Mouse (Mus musculus): ENCODE data around the gene Hgd. TPM values are rescaled to one million over a fixed set of nuclear protein-coding genes. Genes with fewer than 3 reads are reported as not detected.

Gene Hgd
- total RNA-seq, 2 experiments from 2014 or later: not detected

GRCm38 (mm10) chr16:37655756-37656347 lies 75.9 kb downstream of the Hgd start:
- ATAC-seq (replicated peaks; ENCODE audit: low FRiP score, poor library complexity, severe bottlenecking): no peak

- no peak for ATAC-seq (replicated peaks; ENCODE audit: low FRiP score, poor library complexity, severe bottlenecking)
These were observed 76.8 kb downstream of the Hgd start for GRCm38 (mm10) chr16:37656796-37657195.

GRCm38 (mm10) chr16:37663643-37664459 lies 83.9 kb downstream of the Hgd start:
- ATAC-seq (replicated peaks; ENCODE audit: low FRiP score, poor library complexity, severe bottlenecking): no peak

GRCm38 (mm10) chr16:37665394-37665935 lies 85.5 kb downstream of the Hgd start:
- no peak for ATAC-seq (replicated peaks; ENCODE audit: low FRiP score, poor library complexity, severe bottlenecking)

- ATAC-seq (replicated peaks; ENCODE audit: low FRiP score, poor library complexity, severe bottlenecking): no peak
These were observed 90.8 kb downstream of the Hgd start for GRCm38 (mm10) chr16:37670666-37671283.

GRCm38 (mm10) chr16:37675326-37675725 lies 95.4 kb downstream of the Hgd start:
- ATAC-seq (replicated peaks; ENCODE audit: low FRiP score, poor library complexity, severe bottlenecking): no peak

GRCm38 (mm10) chr16:37676024-37676676 lies 96.2 kb downstream of the Hgd start:
- no peak for ATAC-seq (replicated peaks; ENCODE audit: low FRiP score, poor library complexity, severe bottlenecking)

GRCm38 (mm10) chr16:37676677-37677072 lies 96.7 kb downstream of the Hgd start:
- no peak for ATAC-seq (replicated peaks; ENCODE audit: low FRiP score, poor library complexity, severe bottlenecking)

GRCm38 (mm10) chr16:37677586-37677985 lies 97.6 kb downstream of the Hgd start:
- ATAC-seq (replicated peaks; ENCODE audit: low FRiP score, poor library complexity, severe bottlenecking): no peak

GRCm38 (mm10) chr16:37680216-37680615 lies 100.3 kb downstream of the Hgd start:
- ATAC-seq (replicated peaks; ENCODE audit: low FRiP score, poor library complexity, severe bottlenecking): no peak

GRCm38 (mm10) chr16:37680831-37681230 lies 100.9 kb downstream of the Hgd start:
- no peak for ATAC-seq (replicated peaks; ENCODE audit: low FRiP score, poor library complexity, severe bottlenecking)

Other genes with a start within 250 kb of the Hgd start
- gene Stxbp5l, start 195.2 kb upstream of the Hgd start, total RNA-seq (2015; ENCODE audit: low replicate concordance): not detected in 2 replicates
- not detected in 2 replicates for gene Stxbp5l, start 195.2 kb upstream of the Hgd start, total RNA-seq (2017; ENCODE audit: low replicate concordance)
- gene Gtf2e1, start 40.4 kb upstream of the Hgd start, total RNA-seq (2015; ENCODE audit: low replicate concordance): 3.1 and 6.1 TPM in 2 replicates
- 2.8 and 3.8 TPM in 2 replicates for gene Gtf2e1, start 40.4 kb upstream of the Hgd start, total RNA-seq (2017; ENCODE audit: low replicate concordance)
- 4.4 and 5.4 TPM in 2 replicates for gene Rabl3, start 40.3 kb upstream of the Hgd start, total RNA-seq (2015; ENCODE audit: low replicate concordance)
- gene Rabl3, start 40.3 kb upstream of the Hgd start, total RNA-seq (2017; ENCODE audit: low replicate concordance): 1.5 and 2.0 TPM in 2 replicates
- gene Ndufb4, start 74.3 kb downstream of the Hgd start, total RNA-seq (2015; ENCODE audit: low replicate concordance): 15.7 and 28.2 TPM in 2 replicates
- gene Ndufb4, start 74.3 kb downstream of the Hgd start, total RNA-seq (2017; ENCODE audit: low replicate concordance): 0.42 and 8.2 TPM in 2 replicates
- 0.63 TPM in 1 of 2 replicates, not detected in the other for gene Fstl1, start 196.7 kb downstream of the Hgd start, total RNA-seq (2015; ENCODE audit: low replicate concordance)
- gene Fstl1, start 196.7 kb downstream of the Hgd start, total RNA-seq (2017; ENCODE audit: low replicate concordance): 0.77 and 0.98 TPM in 2 replicates